Mouse (Mus musculus): ENCODE measurements around the gene Aldh16a1.

Gene Aldh16a1

DNA sequence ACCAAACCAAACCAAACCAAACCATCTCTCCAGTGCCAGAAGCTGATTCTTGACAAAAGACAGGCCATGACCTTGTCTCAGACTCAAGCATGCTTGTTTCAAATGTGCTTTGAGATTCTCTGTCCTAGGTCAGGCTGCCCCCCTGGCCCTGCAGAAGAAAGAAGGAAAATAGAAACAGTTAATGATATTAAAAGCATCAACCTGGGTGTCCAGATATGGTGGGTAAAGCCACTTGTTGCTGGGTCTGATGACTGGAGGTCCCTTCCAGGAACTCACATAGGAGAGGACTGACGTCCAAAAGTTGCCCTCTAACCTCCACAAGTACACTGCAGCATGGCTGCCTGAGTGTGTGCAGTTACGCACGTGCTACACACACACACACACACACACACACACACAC, 6.5 kb upstream of the Aldh16a1 start:
- in situ Hi-C loops (cut with MboI; ENCODE audit: unreplicated experiment in 2 of 2): no loop called here

DNA sequence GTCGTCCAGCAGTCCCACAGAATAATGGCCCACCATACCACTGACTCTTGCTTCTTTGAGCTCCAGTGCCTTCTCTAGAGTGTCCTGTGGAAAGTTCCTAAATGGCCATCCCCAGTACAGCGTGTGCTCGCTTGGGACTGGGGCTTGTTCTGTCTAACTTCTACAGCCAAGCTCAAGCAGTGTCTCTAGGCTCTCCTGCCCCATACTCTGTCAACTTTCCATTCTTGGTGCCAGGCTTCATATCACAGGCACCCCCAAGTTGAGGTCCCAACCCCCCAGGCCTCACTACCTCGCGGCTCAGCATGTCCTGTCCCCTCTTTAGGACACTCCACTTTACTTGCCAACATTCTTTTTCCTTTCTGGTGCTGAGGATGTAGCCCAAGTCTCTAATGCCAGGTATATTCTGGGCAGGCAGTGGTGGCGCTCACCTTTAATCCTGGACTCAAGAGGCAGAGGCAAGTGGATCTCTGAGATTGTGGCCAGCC, 6.0 kb upstream of the Aldh16a1 start:
- in situ Hi-C loops (cut with MboI; ENCODE audit: unreplicated experiment in 2 of 2): no loop called here

GRCm38 (mm10) chr7:45158991-45159390, 4.6 kb upstream of the Aldh16a1 start:
- in situ Hi-C loops (cut with MboI; ENCODE audit: unreplicated experiment in 2 of 2): loop anchor here in 1 of 2 experiments (5.0 to 10.0 kb wide), 2 partner anchors 38 to 174 kb away; partner anchors contain the start of gene Prmt1

- in situ Hi-C loops (cut with MboI; ENCODE audit: unreplicated experiment in 2 of 2): loop anchor here in 1 of 2 experiments (5.0 to 10.0 kb wide), 2 partner anchors 40 to 173 kb away; partner anchors contain the start of gene Prmt1
Observed at GRCm38 (mm10) chr7:45157459-45157858, 3.1 kb upstream of the Aldh16a1 start.

- in situ Hi-C loops (cut with MboI; ENCODE audit: unreplicated experiment in 2 of 2): loop anchor here in 1 of 2 experiments (5.0 to 10.0 kb wide), 2 partner anchors 41 to 171 kb away; partner anchors contain the start of gene Prmt1
Observed at GRCm38 (mm10) chr7:45156206-45156605, 1.8 kb upstream of the Aldh16a1 start.

DNA sequence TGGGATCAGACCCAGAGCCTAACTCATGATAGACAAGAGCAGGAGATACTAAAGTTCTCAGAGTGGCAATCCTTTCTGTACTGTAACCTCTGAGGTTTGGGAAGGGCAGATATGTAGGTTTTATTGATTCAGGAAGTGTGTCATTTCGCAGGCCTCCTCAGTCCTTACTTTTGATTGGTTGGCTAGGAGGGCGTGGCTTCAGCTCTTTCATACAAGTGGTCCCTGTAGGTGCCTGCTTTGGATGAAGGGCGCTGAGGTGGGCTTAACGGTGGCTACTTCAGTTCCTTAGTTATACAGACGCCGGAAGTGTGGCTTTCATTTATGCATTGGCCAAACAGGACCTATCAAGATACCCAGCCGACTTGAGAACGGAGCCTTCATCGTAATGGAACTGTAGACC, 1.2 kb upstream of the Aldh16a1 start:
- in situ Hi-C loops (cut with MboI; ENCODE audit: unreplicated experiment in 2 of 2): loop anchor here in 1 of 2 experiments (5.0 to 10.0 kb wide), 2 partner anchors 42 to 171 kb away; partner anchors contain the start of gene Prmt1

- in situ Hi-C loops (cut with MboI; ENCODE audit: unreplicated experiment in 2 of 2): loop anchor here in 1 of 2 experiments (5.0 to 10.0 kb wide), 2 partner anchors 42 to 170 kb away; partner anchors contain the start of gene Prmt1
Observed at GRCm38 (mm10) chr7:45154993-45155514, 670 bp upstream of the Aldh16a1 start.

DNA sequence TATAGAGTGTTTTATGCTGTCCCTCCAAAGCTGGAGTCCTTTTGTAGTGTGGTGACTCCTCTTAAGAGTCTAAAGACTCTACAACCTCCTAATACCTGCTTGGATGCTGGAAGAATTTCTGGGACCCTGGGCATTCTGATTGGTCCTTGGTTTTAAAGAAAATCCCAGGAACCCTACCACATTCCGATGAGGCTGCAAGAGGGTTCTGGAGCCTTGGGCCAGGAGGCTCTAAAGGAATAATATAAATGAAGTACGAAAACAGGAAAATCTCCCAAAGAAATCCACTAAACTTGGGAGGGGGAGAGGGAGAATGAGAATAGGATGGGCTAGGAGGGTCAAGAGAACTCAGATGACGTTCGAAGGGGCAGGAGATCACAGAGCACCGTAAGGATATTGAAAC, 798 bp downstream of the Aldh16a1 start:
- in situ Hi-C loops (cut with MboI; ENCODE audit: unreplicated experiment in 2 of 2): loop anchor here in 1 of 2 experiments (10.0 kb wide), 1 partner anchor 169 kb away; the partner anchor contains the start of gene Prmt1

GRCm38 (mm10) chr7:45153052-45153451, 1.3 kb downstream of the Aldh16a1 start:
- in situ Hi-C loops (cut with MboI; ENCODE audit: unreplicated experiment in 2 of 2): loop anchor here in 1 of 2 experiments (10.0 kb wide), 1 partner anchor 168 kb away; the partner anchor contains the start of gene Prmt1

DNA sequence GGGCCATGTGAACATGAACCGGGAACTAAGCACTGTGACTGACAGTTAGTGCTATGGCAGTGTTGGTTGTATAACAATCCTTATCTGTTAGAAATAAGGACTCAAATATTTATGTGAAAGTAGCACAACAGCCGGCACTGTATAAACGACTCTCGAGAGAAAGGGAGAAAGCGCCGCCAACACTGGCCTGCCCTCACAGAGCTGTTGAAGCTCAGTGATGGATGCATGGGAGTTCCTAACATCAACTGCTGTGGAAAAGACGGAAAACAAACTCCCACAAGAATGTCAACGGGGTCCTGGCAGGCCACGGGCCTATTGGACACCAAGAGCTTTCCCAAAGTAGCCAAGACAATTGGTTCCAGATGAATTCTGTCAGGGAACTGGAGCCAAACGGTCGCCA, 3.1 kb downstream of the Aldh16a1 start:
- in situ Hi-C loops (cut with MboI; ENCODE audit: unreplicated experiment in 2 of 2): loop anchor here in 1 of 2 experiments (10.0 kb wide), 1 partner anchor 167 kb away; the partner anchor contains the start of gene Prmt1

GRCm38 (mm10) chr7:45150321-45150720, 4.1 kb downstream of the Aldh16a1 start:
- in situ Hi-C loops (cut with MboI; ENCODE audit: unreplicated experiment in 2 of 2): loop anchor here in 1 of 2 experiments (10.0 kb wide), 1 partner anchor 166 kb away; the partner anchor contains the start of gene Prmt1

DNA sequence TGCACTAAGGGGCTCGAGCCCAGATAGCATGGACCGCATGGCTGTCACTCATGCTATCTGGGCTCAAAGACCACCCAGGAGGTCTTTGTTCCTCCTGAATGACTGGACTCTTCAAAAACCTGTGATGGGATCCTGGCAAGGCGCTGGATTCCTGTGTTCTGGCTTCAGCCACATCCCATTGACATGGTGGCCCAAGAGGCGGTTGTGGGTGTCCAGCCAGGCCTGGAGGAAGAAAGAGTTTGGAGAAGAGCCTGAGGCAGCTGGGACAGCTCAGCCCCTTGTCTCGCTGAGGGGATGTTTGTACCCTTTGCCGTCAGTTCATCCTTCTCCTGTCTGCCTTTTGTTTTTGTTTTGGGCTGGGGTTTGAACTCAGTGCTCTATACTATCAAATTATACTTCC, 4.8 kb downstream of the Aldh16a1 start:
- in situ Hi-C loops (cut with MboI; ENCODE audit: unreplicated experiment in 2 of 2): no loop called here

GRCm38 (mm10) chr7:45148534-45149098, 5.8 kb downstream of the Aldh16a1 start:
- in situ Hi-C loops (cut with MboI; ENCODE audit: unreplicated experiment in 2 of 2): no loop called here

GRCm38 (mm10) chr7:45147899-45148298, 6.5 kb downstream of the Aldh16a1 start:
- in situ Hi-C loops (cut with MboI; ENCODE audit: unreplicated experiment in 2 of 2): no loop called here

GRCm38 (mm10) chr7:45147267-45147666, 7.1 kb downstream of the Aldh16a1 start:
- in situ Hi-C loops (cut with MboI; ENCODE audit: unreplicated experiment in 2 of 2): no loop called here

DNA sequence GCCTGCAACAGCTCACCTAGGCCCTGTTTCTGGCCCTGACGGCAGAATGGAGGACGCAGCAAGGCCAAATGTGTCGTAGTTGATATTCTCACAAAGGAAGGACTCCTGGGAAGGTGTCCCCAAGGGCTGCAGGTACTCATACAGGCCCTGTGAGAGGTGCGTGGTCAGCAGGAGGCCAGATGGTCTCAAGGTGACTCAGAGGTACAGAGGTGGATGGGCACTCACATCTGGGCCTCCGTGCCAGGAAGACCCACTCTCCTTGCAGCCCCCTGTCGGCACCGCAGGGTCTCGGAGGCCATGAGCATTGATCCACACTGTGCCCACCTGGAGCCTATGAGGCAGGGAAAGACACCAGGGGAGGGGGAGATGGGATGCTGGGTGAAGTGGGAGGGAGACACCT, 8.9 kb downstream of the Aldh16a1 start:
- in situ Hi-C loops (cut with MboI; ENCODE audit: unreplicated experiment in 2 of 2): no loop called here

DNA sequence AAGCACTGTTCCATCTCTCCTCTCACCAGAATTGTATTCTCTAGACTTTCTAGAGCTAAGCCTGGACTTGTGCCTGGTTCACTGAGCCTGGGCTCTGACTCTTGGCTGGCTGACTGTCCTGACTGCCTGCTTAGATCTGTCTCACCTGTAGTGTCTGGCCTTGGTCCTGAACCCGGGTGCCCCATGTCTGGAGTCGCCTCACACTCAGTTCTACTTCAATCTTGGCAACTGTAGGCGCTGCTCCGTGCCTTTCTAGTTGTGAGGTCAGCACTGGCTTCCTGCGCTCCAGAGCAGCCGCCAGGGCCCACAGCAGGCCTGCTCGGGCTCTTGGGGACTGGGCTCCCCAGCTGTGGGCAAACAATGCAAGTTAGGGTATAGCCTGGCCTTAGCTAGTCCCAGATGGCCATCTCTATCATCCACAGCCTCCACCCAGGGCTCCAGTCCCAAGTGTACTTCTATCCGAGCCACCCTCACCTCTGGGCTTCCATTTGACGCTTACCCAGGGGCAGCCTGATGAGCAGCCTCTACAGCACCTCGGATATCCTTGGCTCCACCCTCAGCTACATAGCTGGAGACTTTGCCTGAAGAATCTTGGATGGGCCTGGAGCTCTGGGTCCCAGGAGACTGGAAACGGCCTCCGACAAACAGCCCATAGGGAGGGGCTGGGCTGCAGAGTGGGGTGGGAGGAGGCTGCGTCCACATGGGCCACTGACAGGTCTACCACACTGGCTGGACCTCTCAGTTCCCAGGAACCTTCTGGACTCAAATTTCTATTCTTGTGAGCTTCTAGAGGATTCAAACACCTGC, 9.8 kb downstream of the Aldh16a1 start:
- in situ Hi-C loops (cut with MboI; ENCODE audit: unreplicated experiment in 2 of 2): no loop called here

DNA sequence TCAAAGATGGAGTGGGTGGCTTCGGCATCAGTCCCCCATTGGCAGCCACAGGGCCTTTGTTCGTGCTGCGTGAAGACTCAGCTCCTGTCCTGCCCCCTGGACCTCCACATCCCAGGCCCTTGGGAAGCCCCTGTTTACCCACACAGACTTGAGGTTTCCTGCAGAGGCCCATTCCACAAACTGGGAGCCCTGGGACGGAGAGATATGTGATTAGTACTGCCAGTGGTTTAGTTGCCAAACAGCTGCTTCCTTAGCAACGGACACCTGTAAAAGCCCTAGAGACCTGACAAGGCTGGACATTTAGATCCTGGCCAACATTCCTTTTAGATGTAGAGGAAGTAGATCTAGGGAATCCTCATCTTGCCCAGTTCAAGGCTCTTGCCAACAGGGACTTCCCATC, 12.5 kb downstream of the Aldh16a1 start:
- in situ Hi-C loops (cut with MboI; ENCODE audit: unreplicated experiment in 2 of 2): no loop called here

DNA sequence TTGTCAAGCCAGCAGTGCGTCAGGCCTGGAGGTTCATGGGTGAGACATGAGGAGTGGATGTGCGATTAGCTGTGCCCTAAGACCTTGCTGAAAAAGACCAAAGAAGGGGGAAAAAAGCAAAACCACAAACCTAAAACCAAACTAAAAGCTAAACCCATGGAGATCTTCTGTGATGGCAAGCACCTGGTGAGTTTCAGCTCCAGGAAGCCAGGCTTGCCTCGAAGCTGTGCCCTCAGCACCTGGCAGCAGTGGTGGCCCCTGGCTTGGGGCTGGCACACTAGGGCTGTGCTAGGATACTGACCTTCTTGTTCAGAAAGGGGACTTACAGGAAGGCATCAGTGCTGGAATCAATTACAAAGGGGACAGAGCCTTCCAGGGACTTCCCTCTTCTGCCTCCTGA, 13.1 kb downstream of the Aldh16a1 start:
- in situ Hi-C loops (cut with MboI; ENCODE audit: unreplicated experiment in 2 of 2): no loop called here

DNA sequence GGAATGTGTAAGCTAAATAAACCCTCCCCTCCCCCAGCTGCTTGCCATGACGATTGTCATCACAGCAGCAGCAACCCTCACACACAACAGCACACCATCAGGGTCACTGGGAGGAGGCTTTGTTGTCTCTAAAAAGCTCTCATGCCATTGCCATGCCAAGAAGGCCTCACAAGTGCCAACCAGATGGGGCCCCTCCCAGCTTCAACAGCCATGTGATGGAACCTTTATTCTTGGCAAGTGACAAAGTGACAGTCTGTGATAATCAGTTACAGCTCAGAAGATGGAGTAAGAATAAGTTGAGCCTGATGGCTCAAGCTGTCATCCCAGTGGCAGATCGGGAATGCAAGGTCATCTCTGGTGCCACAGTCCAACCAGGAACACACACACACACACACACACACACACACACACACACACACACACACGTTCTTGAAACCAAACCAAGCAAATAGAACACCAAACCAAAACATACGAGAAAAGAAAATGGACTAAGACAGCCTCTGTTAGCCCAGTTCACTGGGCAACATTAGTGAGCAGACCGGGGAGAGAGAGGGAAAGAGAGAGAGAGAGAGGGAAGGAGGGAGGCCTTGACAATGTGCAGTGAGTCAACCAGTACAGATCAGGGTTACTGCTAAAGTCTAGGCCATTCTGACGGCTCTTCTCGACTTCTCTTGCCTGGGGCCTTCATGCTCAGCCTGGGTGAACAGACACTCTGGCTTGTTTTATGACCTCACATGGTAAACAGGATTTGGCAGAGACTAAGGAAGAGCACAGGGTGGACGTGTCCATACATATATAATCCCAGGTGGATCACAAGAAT, 14.3 kb downstream of the Aldh16a1 start:
- in situ Hi-C loops (cut with MboI; ENCODE audit: unreplicated experiment in 2 of 2): loop anchor here in 1 of 2 experiments (5.0 kb wide), 1 partner anchor 58 kb away; no protein-coding TSS in a partner anchor

All from v-Abl transformed pro-B cells (cell line).